Mouse (Mus musculus): ENCODE data around the gene Treh. TPM values are rescaled to one million over a fixed set of nuclear protein-coding genes. Genes with fewer than 3 reads are reported as not detected.

Treh gene
- not detected for polyA plus RNA-seq (2014; fragmentation: Illumina TruSeq; extraction: RNeasy Lipid Tissue Mini Kit (QIAGEN cat#74804); ENCODE audit: insufficient read depth, low read depth, low replicate concordance)

DNA sequence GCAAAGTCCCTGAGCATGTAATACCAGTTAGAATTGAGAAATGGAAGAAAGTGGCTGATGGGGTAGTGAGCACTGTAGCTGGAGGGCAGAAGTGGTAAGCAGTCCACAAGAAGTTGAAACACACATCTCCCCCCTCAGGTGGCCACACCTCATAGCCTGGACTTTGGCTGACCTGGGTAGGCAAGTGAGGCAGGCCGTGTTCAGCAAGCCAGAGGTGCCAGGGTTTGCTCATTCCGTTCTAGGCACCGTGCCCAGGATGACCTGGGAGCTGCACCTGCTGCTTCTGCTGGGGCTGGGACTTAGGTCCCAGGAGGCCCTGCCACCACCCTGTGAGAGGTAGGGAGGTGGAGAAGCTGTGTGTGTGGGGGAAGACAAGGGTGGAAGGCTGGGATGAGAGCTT lies at the start of gene Treh:
Gene Treh (plus strand): TSS at position 229 of the 400 bp plus-strand sequence.

DNA sequence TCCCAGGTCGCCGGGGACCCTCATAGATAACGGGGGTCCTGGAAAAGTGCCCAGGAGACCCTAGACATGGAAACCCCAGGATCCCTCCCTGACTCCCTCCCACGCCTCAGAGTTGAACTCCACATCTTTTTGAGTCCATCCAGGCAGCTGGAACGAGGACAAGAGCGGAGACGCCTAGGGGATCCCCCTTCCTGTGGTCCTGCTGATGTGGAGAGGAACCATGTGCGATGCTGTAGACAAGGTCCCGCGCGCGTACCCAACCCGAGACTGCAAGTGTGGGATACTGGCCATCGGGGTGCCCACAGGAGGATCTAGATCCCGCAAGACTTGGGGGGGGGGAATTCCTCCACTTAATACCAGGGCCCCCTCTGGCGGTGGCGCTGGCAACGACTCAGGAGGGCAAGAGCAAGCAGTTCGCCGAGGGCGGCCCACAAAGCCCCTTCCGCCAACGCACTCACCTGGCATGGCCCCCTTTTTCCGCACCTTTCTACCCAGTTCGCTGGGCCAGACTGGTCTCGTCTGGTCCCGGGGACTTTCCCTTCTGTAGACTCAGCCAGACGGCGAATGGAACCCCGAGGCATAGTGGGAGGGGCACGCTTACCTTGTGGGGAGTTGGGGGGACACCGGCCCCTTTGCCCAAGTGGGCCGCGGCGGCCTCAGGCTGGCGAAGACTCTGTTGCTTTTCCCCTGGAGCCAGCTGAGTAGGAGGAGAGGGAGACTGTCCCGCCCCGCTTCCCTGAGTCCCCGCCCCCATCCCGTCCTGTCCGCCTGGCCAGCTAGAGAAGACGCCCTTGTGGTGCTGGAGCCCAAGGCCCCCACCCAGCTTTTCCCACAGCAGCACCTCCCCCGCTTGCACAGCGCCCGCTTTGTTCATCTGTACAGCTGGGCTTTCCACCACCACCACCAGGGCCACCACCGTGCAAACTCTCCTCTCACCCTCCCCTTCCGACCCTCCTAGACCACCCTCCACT lies 61.8 kb downstream of the Treh start, which contains the start of gene Phldb1:
Gene Phldb1 (minus strand): TSS at position 675 of the 971 bp plus-strand sequence.

Other genes with a start within 250 kb of the Treh start
- not detected for gene Foxr1, start 232.1 kb upstream of the Treh start, polyA plus RNA-seq (2014; fragmentation: Illumina TruSeq; extraction: RNeasy Lipid Tissue Mini Kit (QIAGEN cat#74804); ENCODE audit: insufficient read depth, low read depth, low replicate concordance)
- gene Upk2, start 218.3 kb upstream of the Treh start, polyA plus RNA-seq (2014; fragmentation: Illumina TruSeq; extraction: RNeasy Lipid Tissue Mini Kit (QIAGEN cat#74804); ENCODE audit: insufficient read depth, low read depth, low replicate concordance): 1.8 TPM
- 12.2 TPM for gene Bcl9l, start 190.4 kb upstream of the Treh start, polyA plus RNA-seq (2014; fragmentation: Illumina TruSeq; extraction: RNeasy Lipid Tissue Mini Kit (QIAGEN cat#74804); ENCODE audit: insufficient read depth, low read depth, low replicate concordance)
- 7.2 TPM for gene Cxcr5, start 111.4 kb upstream of the Treh start, polyA plus RNA-seq (2014; fragmentation: Illumina TruSeq; extraction: RNeasy Lipid Tissue Mini Kit (QIAGEN cat#74804); ENCODE audit: insufficient read depth, low read depth, low replicate concordance)
- 38.7 TPM for gene Ddx6, start 68.3 kb upstream of the Treh start, polyA plus RNA-seq (2014; fragmentation: Illumina TruSeq; extraction: RNeasy Lipid Tissue Mini Kit (QIAGEN cat#74804); ENCODE audit: insufficient read depth, low read depth, low replicate concordance)
- 23.8 TPM for gene Phldb1, start 62.0 kb downstream of the Treh start, polyA plus RNA-seq (2014; fragmentation: Illumina TruSeq; extraction: RNeasy Lipid Tissue Mini Kit (QIAGEN cat#74804); ENCODE audit: insufficient read depth, low read depth, low replicate concordance)
- gene Arcn1, start 94.6 kb downstream of the Treh start, polyA plus RNA-seq (2014; fragmentation: Illumina TruSeq; extraction: RNeasy Lipid Tissue Mini Kit (QIAGEN cat#74804); ENCODE audit: insufficient read depth, low read depth, low replicate concordance): 47.9 TPM
- 39.4 TPM for gene Ift46, start 94.7 kb downstream of the Treh start, polyA plus RNA-seq (2014; fragmentation: Illumina TruSeq; extraction: RNeasy Lipid Tissue Mini Kit (QIAGEN cat#74804); ENCODE audit: insufficient read depth, low read depth, low replicate concordance)
- 1.5 TPM for gene Tmem25, start 126.1 kb downstream of the Treh start, polyA plus RNA-seq (2014; fragmentation: Illumina TruSeq; extraction: RNeasy Lipid Tissue Mini Kit (QIAGEN cat#74804); ENCODE audit: insufficient read depth, low read depth, low replicate concordance)
- gene Ttc36, start 129.8 kb downstream of the Treh start, polyA plus RNA-seq (2014; fragmentation: Illumina TruSeq; extraction: RNeasy Lipid Tissue Mini Kit (QIAGEN cat#74804); ENCODE audit: insufficient read depth, low read depth, low replicate concordance): 17.0 TPM
- gene Kmt2a, start 208.1 kb downstream of the Treh start, polyA plus RNA-seq (2014; fragmentation: Illumina TruSeq; extraction: RNeasy Lipid Tissue Mini Kit (QIAGEN cat#74804); ENCODE audit: insufficient read depth, low read depth, low replicate concordance): 3.3 TPM
- 733 TPM for gene Atp5l, start 247.5 kb downstream of the Treh start, polyA plus RNA-seq (2014; fragmentation: Illumina TruSeq; extraction: RNeasy Lipid Tissue Mini Kit (QIAGEN cat#74804); ENCODE audit: insufficient read depth, low read depth, low replicate concordance)